Mouse (Mus musculus): ENCODE results near the gene Mtif3. TPM values are rescaled to one million over a fixed set of nuclear protein-coding genes. Genes with fewer than 3 reads are reported as not detected.

Gene Mtif3
- polyA plus RNA-seq, 1 experiment from 2014 or later, result 12.5 TPM

DNA sequence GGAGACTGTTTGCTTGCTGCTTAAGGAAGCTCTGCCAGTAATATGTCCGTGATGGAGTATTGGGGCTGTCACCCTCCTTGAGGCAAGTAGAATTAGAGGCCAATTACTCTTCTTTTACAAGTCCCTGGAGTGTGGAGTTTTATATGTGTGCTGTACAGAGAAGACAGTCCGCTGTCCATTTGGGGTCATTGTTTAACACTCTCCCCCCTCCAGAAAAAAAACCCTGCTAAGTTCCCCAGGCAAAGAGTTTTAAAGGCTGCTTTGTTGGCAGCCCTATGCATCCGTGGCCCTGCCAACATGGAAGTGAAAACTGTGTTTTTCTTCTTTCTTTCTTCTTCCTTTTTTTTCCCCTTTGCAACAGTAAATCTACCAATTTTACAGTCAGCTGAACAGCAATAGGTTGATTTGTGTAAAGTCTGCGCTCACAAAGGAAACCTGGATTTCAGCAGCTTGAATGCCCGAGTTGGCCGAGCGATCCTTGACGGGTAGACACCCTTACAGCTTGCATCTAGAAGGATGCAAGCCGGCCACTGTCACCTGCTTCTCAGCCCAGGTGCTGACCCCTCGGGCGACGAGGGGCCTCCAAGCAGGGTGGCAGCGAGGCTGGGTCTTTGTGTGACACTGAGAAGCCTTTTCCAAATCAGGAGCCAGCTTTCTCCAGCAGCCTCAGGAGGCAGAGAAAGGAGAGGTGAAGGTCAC lies 5.2 kb upstream of the Mtif3 start:
- peaks cover 11% of the 10 kb centered on the region for H3K4me1 ChIP-seq (ENCODE audit: insufficient read depth)
- H3K36me3 ChIP-seq (replicated peaks; ENCODE audit: insufficient read depth, low read length), result no peaks in the 10 kb centered on the region
- H3K9ac ChIP-seq (replicated peaks), result no peak overlapping the region
- TF ChIP-seq CTCF (IDR thresholded peaks at IDR 0.05; ENCODE audit: low read depth) (no peak), EP300 (IDR thresholded peaks at IDR 0.05; ENCODE audit: low read depth) (no peak)
- WGBS (ENCODE audit: insufficient replicate concordance), result 73% methylated on average over 13 of the region's 13 CpGs
- DNase-seq, result no peak
- H3K4me2 ChIP-seq (ENCODE audit: low read depth, low read length), result no peak overlapping the region
- H3K27ac ChIP-seq (ENCODE audit: low read depth), result no peak overlapping the region
- H3K9me3 ChIP-seq (ENCODE audit: low read length), result no peaks in the 10 kb centered on the region
- no peak overlapping the region for H3K4me3 ChIP-seq (ENCODE audit: low read depth, low read length)
- no peaks in the 10 kb centered on the region for H3K27me3 ChIP-seq (ENCODE audit: insufficient read depth, low read length)
- ATAC-seq, result no peak

DNA sequence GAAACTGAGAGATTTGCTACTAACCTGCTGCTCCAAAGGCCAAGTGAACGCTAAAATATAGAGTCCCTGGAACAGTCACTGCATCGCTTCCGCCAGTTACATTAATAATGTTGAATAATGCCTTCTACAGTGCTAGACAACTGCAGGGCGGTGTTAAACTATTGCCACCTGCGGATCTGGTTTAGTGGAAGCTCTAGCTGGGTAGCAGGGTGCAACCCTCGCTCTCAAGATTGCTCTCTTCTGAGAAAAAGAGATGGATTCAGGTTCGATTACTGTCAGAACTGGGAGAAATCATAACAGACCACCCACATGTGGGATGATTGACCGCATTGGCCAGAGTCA lies 308 bp upstream of the Mtif3 start:
- peak overlapping the region; percentile 85 for H3K4me3 ChIP-seq (ENCODE audit: low read depth, low read length)
- DNase-seq (peak; percentile 13), ATAC-seq (no peak)
- no peak overlapping the region for H3K27ac ChIP-seq (ENCODE audit: low read depth)
- H3K36me3 ChIP-seq (replicated peaks; ENCODE audit: insufficient read depth, low read length), result peaks cover 7% of the 10 kb centered on the region
- 56% methylated on average over 8 of the region's 8 CpGs for WGBS (ENCODE audit: insufficient replicate concordance)
- H3K4me1 ChIP-seq (ENCODE audit: insufficient read depth), result peaks cover 7% of the 10 kb centered on the region
- peak overlapping the region; percentile 87 for H3K9ac ChIP-seq (replicated peaks)
- H3K4me2 ChIP-seq (ENCODE audit: low read depth, low read length), result peak overlapping the region; percentile 73
- TF ChIP-seq CTCF (IDR thresholded peaks at IDR 0.05; ENCODE audit: low read depth) (no peak), EP300 (IDR thresholded peaks at IDR 0.05; ENCODE audit: low read depth) (no peak)
- H3K9me3 ChIP-seq (ENCODE audit: low read length), result no peaks in the 10 kb centered on the region
- no peaks in the 10 kb centered on the region for H3K27me3 ChIP-seq (ENCODE audit: insufficient read depth, low read length)

DNA sequence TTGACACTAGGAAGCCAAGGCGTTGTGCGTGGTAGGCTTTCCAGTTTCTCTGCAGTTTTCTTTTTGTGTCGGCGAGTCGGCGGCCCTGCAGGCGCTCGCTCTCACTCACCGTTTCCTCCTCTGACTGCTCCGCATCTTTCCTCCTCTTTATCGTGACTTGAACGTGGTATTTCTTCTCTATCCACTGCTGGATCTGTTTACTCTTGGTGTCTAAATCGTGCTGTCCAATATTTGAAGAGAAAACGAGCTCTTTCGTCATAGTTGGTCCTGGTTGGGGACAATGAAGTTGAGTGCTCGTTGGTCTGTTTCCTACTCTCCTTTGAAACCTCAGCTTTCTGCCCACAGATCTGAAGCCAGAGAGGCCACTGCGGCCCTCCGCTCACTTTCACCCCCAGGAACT lies 6.9 kb downstream of the Mtif3 start:
- Histone ChIP-seq H3K4me3 (ENCODE audit: low read depth, low read length) (no peak overlapping the region), H3K27ac (ENCODE audit: low read depth) (no peak overlapping the region), H3K27me3 (ENCODE audit: insufficient read depth, low read length) (no peaks in the 10 kb centered on the region), H3K9me3 (ENCODE audit: low read length) (no peaks in the 10 kb centered on the region), H3K4me1 (ENCODE audit: insufficient read depth) (0 out of 2 replicates have a peak, but pooled peaks cover 3% of the 10 kb centered on the region), H3K9ac (replicated peaks) (no peak overlapping the region), H3K4me2 (ENCODE audit: low read depth, low read length) (no peak overlapping the region), H3K36me3 (replicated peaks; ENCODE audit: insufficient read depth, low read length) (peaks cover 65% of the 10 kb centered on the region)
- WGBS (ENCODE audit: insufficient replicate concordance), result 73% methylated on average over 18 of the region's 18 CpGs
- TF ChIP-seq CTCF (IDR thresholded peaks at IDR 0.05; ENCODE audit: low read depth), result no peak
- TF ChIP-seq EP300 (IDR thresholded peaks at IDR 0.05; ENCODE audit: low read depth), result no peak
- ATAC-seq, result peak; percentile 65; the same call in 1 of the 2 replicates
- DNase-seq, result no peak

DNA sequence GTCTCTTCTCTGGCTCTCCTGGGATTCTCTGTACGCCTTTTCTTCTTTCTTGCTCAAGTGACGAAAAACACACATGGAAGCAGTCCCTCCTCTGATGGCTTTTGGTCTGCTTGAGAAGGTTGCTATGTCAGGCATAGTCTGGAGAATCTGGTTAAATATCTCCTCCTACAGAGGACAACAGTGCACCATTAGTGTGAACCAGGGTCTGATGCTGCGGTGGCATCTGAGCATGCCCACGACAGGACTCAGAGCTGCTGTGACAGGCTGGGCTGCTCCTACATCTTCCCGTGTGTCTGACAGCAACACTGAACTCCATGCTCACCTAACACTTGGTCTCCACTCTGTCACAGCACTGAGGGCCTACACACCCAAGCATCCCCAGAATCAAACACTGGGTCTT lies 7.9 kb downstream of the Mtif3 start:
- no peak for DNase-seq
- no peak for ATAC-seq
- H3K9me3 ChIP-seq (ENCODE audit: low read length), result no peaks in the 10 kb centered on the region
- H3K4me1 ChIP-seq (ENCODE audit: insufficient read depth), result 0 out of 2 replicates have a peak, but pooled peaks cover 3% of the 10 kb centered on the region
- no peaks in the 10 kb centered on the region for H3K27me3 ChIP-seq (ENCODE audit: insufficient read depth, low read length)
- H3K36me3 ChIP-seq (replicated peaks; ENCODE audit: insufficient read depth, low read length), result peaks cover 74% of the 10 kb centered on the region
- H3K27ac ChIP-seq (ENCODE audit: low read depth), result no peak overlapping the region
- no peak for TF ChIP-seq EP300 (IDR thresholded peaks at IDR 0.05; ENCODE audit: low read depth)
- TF ChIP-seq CTCF (IDR thresholded peaks at IDR 0.05; ENCODE audit: low read depth), result no peak
- H3K4me2 ChIP-seq (ENCODE audit: low read depth, low read length), result no peak overlapping the region
- 86% methylated on average over 5 of the region's 5 CpGs for WGBS (ENCODE audit: insufficient replicate concordance)
- H3K9ac ChIP-seq (replicated peaks), result no peak overlapping the region
- H3K4me3 ChIP-seq (ENCODE audit: low read depth, low read length), result no peak overlapping the region

DNA sequence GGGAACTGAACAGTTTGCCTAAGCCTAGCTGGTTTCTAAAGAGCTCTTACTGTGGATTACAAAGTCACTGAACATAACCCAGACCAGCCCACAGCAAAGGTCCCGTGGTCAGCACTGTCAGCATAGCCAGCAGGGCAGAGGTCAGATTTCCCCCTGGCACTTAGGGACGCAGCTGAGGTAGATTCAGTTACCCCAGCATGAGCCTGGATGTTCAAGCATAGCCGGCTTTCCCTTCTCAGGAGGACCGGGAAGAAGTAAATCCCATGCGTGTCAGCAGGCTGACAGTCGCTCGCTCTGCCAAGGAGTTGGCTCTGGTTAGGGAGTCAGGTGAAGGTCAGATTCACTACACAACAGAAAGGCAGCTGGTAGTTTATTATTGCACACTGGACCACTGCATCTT lies 9.0 kb downstream of the Mtif3 start:
- Histone ChIP-seq H3K4me1 (ENCODE audit: insufficient read depth) (peaks cover 8% of the 10 kb centered on the region; the same call in 1 of the 2 replicates), H3K9ac (replicated peaks) (no peak overlapping the region), H3K36me3 (replicated peaks; ENCODE audit: insufficient read depth, low read length) (peaks cover 78% of the 10 kb centered on the region), H3K27me3 (ENCODE audit: insufficient read depth, low read length) (no peaks in the 10 kb centered on the region), H3K4me3 (ENCODE audit: low read depth, low read length) (no peak overlapping the region), H3K9me3 (ENCODE audit: low read length) (no peaks in the 10 kb centered on the region), H3K4me2 (ENCODE audit: low read depth, low read length) (no peak overlapping the region), H3K27ac (ENCODE audit: low read depth) (no peak overlapping the region)
- no peak for ATAC-seq
- TF ChIP-seq CTCF (IDR thresholded peaks at IDR 0.05; ENCODE audit: low read depth), result no peak
- no peak for TF ChIP-seq EP300 (IDR thresholded peaks at IDR 0.05; ENCODE audit: low read depth)
- no peak for DNase-seq
- 85% methylated on average over 7 of the region's 7 CpGs for WGBS (ENCODE audit: insufficient replicate concordance)

DNA sequence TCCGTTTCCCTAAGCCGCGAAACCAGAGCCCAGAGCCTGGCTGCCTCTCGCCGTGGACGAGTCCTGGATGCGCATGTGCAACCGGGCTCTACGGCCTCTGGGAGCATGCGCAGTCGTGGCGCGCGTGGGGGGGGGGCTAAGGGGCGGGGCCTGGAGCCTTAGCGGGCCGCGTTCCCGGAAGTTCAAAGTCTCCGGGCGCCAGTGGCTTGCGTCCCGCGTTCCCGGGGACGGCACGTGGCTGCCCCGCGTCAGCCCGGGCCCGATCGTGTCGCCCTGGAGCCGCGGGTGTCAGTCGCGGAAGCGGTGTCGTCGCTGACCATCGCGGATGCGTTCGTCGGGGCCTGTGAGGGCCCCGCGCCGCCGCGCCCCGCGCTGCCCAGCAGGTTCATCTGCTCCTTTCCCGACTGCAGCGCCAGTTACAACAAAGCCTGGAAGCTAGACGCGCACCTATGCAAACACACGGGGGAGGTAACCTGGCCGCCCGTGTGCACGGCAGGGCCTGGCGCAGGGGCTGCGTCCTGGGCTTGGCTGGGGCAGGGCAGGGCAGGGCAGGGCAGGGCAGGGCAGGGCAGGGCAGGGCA lies 15.0 kb downstream of the Mtif3 start, which contains the start of gene Gtf3a:
Gene Gtf3a, plus strand, starts transcription at position 150 of the 581 bp plus-strand sequence.
- ATAC-seq (peak; percentile 91), DNase-seq (peak; percentile 95)
- H3K4me3 ChIP-seq (ENCODE audit: low read depth, low read length), result peak within 1 kb of the TSS; percentile 86
- peak within 1 kb of the TSS; percentile 80 for H3K9ac ChIP-seq (replicated peaks)
- no peaks in the 10 kb centered on the region for H3K9me3 ChIP-seq (ENCODE audit: low read length)
- H3K4me2 ChIP-seq (ENCODE audit: low read depth, low read length), result peak within 1 kb of the TSS; percentile 97
- no peak for TF ChIP-seq CTCF (IDR thresholded peaks at IDR 0.05; ENCODE audit: low read depth)
- no peak for TF ChIP-seq EP300 (IDR thresholded peaks at IDR 0.05; ENCODE audit: low read depth)
- H3K4me1 ChIP-seq (ENCODE audit: insufficient read depth), result peaks cover 18% of the 10 kb centered on the region
- H3K27me3 ChIP-seq (ENCODE audit: insufficient read depth, low read length), result no peaks in the 10 kb centered on the region
- H3K27ac ChIP-seq (ENCODE audit: low read depth), result peak within 1 kb of the TSS; percentile 91
- under 1% methylated on average over 54 of the region's 62 CpGs for WGBS (ENCODE audit: insufficient replicate concordance)
- peaks cover 31% of the 10 kb centered on the region for H3K36me3 ChIP-seq (replicated peaks; ENCODE audit: insufficient read depth, low read length)
